Mouse (Mus musculus) T-cell, adult 2 months (primary cell): ENCODE measurements around the gene Nars2.

Experiments
- DNase-seq: peaks from one replicate; pipeline ENCODE4 v3.0.0; 2022; ENCODE audit warnings: low spot score

Gene Nars2

DNA sequence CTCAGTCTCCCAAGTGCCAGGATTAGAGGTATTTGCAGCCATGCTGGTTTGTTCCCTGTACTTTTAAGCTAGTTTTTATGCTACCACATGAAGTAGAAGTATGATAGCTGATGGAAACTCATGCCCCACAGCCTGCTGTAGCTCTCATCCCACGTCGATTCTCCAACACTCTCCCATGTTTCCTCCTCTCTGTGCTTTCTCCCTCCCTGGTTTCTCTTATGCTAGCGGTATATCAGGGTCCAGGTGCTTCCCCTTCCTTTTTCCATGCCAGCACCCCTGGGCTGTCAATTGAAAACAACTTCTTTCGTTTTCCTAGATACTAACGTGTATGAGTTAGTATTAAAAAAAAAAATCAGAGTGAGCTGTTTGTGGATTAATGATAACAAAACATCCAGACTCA, 120.8 kb downstream of the Nars2 start:
- DNase-seq = no peak

DNA sequence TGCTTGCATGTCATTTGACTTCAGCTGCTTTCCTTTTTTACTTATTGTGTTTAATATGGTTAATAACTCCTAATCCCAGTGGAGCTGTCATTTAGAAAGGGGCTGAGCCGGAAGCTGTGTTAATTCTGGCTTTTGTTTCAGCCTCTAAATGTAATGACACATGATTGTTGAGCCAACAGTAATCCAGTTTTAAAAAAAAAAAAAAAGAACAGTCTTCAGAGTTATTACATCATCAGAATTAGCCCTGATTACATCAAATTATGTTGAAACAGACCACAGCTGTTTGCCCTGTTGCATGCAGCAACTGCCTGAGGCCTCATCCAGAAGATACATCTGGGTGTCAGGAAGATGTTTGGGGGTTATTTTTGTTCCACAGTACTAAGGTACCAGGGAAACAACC, 123.7 kb downstream of the Nars2 start:
- no peak for DNase-seq

DNA sequence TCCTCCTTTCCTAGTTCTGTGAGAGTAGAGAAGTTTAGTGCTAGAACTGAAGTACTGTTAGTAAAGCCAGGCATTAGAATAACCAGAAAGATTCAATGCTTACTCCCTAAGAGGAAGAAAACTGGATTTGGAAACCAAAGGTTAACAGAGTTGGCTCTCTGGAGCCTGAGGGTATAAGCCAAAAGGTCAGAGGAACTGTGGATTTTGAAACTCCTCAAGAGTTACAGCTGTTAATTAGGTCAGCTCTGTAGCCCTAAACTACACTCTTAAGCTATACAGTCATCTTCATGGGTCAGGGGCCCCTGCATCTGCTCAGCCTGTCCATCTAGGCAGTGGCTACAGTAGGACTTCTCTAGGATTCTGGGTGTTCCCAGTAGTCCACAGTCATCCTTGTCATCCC, 125.7 kb downstream of the Nars2 start:
- no peak for DNase-seq

DNA sequence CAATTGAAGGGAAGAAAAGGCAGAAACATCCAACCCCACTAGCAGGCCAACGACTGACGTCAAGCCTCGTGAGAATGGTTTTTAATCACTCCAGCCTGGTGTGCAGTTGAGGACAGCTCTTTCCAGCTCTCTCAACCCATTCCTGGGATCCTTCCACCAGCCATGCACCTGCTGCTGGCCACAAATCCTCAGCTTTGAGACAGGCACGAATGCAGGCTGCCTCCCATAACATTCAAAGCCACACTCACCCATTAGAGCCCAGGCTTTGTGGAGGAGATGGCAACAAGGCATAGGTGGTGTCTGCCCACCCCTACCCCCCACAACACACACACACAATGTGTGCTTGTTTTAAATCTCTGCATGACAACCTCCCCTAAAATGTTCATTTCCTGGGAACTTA, 127.4 kb downstream of the Nars2 start:
- DNase-seq = no peak

DNA sequence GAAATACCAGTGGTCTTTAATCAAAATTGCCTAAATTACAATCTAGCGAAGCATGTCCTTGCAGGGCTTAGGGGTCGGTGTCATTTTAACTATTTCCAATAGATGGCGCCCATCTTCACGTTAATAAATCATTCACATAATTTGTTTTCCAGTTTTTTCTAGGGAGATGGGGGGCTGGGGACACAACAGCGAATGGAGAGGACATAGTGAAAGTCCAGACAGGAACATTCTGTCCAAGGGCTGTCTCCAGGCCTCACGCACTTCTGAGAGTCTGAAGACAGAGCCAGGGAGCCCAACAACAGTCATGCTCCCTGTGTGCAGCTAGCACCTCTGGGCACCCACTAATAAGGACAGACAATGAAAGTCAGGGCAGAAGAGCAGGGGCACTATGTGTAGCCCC, 127.8 kb downstream of the Nars2 start:
- no peak for DNase-seq

DNA sequence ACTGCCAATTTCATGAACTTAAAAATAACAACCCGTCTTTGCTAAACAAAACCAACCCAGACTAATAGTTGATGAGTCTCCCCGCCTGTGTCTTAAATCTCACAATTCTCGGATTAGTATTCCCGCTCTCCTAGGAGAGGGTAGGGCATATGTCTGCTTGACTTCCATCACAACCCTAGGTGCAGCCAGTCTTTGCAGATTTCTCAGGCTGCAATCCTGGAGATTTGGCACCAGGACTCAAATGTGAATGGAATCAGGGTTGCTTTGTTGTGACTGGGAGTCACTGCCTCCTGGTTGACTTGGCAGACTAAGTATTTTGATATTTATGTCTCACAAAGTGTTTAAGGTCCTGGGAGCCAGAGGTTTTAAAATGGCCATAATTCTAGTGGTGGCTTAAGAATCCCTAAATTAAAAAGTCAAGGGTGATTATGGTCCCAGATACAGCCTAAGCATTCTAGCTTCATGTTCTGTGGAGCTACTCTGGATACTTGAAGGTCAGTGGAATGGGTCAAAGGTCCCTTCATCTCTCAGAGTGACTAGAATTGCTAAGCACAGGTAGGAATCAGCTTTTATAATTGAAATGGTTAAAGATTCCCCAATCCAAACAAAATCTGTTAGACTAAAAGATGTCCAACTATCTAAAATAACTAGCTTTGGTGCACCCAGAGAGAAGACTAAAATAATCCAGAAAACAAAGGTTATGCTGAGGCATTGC, 128.5 kb downstream of the Nars2 start:
- DNase-seq = no peak

DNA sequence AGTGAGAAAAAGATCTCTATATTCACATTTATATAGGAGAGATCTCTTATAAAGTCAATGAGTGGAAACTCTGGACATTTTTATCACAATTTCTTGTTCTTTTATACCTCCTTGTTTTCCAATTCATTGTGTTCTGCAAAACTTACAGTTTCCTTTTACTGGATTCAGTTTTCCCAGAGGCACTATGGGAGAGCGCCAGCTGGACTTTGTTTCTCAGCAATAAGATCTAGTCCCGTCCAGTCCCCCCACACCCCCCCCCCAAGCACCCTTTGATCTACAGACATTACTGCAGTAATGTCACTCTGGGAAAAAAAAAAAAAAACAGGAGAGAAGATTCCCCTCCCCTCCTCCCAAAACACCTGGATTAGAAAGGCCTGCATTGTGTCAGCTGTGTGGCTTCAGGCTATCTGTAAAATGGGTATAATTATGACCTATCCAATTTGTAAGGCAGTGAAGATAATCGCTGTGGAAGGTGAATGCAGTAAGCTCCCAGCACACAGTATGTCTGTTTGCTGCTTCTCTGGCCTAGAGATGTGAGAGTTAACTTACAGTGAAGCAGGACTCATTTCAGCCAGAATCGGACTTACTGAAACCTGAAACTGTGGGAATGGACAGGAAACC, 129.4 kb downstream of the Nars2 start:
- DNase-seq = no peak

DNA sequence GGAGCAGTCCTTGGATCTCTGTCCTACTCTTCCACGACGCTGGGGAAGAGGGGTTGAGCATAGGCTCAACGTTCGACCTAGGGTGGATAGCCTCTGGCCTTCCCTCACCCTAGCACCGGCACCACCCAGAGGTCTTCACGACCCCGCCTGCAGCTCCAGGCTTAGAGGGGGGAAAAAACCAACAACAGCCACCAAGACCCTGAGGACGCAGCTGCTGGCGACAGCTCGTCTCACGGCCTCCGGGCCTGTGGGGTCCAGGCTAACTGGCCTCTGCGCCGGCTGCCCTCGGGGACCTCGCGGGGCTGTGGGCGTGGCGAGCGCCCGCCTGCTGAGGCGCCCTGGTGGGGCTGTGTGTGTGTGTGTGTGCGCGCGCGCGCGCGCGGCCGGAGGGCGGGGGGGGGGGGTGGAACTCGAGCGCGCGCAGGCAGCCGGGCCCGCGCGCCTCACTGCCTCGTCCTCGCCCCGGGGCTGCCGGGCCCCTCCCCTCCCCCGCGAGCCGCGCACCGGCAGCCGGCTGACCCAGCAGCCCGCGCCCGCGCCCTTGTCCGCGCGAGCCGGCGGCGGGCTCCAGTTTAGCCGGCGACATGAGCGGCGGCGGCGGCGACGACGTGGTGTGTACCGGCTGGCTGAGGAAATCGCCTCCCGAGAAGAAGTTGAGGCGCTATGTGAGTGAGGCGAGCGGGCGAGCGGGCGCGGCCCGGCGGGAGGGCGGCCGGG, 130.1 kb downstream of the Nars2 start, which contains the start of gene Gab2:
TSS of gene Gab2 (plus strand) at position 345 of the 717 bp plus-strand sequence.
- peak; percentile 12 for DNase-seq

DNA sequence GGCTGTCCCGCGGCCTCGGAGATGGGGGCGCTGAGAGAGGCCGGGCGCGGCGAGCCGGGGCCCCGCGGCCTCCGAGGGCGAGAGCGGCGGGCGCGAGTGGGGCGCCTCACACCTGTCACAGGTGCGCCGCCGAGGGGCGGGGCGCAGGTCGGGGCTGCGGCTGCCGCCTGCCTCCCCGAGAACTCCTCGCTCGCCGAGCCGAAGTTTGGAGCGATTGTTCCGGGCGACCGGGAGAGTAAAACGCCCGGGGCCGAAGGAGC, 130.6 kb downstream of the Nars2 start:
- no peak for DNase-seq

DNA sequence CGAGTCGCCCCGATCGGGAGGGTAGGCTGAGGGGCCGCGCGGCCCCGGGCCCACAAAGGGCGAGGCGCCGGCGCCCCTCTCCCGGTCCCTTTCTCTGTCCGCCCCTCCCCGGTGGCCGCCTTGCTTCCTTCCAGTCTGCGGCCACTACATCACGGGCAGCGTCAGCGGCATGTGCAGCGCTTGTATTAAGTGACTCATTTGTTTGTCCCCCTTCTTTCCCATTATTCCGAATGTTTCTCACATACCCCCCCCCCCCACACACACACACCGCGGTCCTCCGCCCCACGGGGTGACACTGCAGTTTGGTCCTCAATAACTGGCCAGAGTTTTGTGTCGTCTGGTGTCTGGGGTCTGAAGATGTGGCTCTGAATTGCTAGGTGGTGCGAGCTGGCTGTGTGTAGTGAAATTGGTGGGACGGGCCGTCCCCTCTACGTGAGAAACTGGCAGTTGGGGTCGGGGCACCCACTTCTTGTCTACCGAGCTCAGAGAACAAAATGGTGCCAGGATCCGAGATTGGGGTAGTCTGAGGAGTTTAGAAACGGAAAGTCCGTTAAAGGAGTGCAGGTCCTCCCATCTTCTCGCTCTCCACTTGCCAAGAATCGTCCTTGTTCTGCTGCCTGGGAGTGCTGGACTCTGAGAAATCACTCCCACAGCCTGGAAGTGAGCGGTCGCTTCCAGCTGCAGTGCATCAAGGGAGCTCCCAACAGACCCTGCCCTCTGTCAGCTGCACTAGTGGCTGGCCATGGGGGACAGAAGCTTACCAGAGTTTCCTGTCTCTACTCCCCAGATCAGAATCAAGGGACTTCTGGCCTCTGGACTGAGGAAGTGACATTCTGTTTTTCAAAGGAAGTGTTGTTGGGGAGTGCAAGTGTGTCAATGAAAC, 131.2 kb downstream of the Nars2 start:
- DNase-seq = no peak

DNA sequence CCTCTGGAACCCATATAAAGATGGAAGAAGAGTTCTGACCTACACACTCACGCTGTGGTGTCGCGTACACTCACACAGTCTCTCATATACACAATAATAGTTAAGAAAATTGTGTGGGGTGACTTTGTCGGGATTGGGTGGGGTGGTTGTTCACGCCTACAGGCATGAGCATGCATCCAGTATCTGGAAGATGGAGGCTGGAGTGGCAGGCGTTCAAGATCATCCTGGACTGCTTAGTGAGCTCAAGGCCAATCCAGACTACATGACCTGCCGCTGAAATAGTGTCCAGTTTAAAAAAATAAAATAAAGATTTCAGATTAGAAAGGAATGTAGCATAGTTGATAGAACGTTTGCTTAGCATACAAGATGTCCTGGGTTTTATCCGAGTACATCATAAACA, 132.3 kb downstream of the Nars2 start:
- DNase-seq = no peak

DNA sequence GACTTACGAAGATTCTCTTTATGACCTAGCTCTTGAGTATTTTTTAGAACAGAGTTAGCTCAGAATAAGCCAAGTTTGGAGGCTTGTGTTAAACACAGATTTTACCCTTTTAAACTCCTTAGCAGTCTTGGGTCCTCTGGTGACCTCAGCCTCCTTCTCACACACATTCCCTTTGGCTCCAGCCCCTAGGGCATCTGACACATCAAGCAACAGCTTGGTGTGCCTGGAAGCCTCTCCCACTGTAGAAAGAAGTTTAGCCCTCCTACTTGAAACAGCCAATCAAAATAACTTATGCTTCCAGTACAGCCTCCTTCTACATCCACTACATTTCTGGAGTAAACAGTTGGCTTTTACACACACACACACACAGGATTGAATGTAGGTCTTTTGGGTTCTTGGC, 132.9 kb downstream of the Nars2 start:
- no peak for DNase-seq

DNA sequence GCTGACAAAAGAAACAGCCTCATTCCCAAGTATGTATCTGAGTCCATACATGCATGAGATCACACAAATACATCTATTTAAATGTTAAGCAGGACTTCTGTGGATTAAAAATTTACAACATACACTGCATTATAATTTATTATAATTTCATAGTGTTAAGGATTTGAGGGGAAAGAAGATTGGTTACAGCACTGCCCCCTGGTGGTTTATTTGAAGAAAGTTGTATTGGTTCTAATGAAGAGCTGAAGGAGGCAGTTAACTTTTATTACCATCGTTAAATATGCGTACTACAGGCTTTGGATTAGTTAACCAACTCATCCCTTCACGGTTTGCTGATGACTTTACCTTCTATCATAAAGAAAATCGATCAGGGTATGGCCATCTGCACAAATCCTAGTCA, 134.0 kb downstream of the Nars2 start:
- DNase-seq = peak; percentile 8

DNA sequence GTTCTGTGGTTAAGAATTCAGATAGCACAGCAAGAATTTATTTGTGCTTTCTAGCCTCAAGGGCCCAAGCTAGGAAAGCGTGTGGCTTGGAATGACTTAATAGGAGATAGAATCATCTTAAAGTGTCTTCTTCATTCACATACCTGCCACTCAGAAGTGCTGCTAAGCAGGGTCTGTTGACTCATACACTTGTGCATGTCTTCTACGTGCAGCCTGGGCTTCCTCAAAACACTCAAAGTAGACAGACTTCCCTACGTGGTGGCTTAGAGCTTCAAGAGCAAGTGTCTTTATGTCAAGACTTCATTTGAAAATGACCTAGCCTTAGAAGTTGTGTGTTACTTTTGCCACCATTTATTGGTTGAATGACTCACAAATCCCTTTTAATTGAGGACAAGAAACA, 142.9 kb downstream of the Nars2 start:
- DNase-seq = no peak

DNA sequence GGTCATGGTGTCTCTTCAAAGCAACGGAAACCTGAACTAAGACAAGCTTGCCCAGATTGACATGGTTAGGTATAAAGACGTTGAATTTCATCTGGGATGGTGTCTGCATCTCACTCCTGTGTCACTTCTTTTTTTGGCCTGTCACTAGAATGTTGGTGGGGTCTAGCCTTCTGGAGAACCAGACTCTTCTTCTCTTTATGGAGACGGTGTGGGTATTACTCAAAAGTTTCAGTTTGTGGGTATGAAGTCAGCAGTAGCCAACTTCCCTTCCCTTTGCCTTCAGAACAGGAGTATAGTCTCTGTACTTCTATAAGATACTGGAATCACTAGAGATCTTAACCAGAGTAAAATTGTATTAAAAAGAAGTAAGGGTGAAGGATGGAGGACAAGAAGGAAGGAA, 156.8 kb downstream of the Nars2 start:
- DNase-seq = no peak
